Mouse (Mus musculus): Measurements from ENCODE around the gene Acmsd. TPM values are rescaled to one million over a fixed set of nuclear protein-coding genes. Genes with fewer than 3 reads are reported as not detected.

Gene Acmsd
- polyA plus RNA-seq, 1 experiment from 2014 or later = 0.16 TPM

- H3K4me1 ChIP-seq = peaks cover 35% of the 10 kb centered on the region
- ATAC-seq (ENCODE audit: borderline replicate concordance, extremely low read depth, low FRiP score, low TSS enrichment) = no peak
- peaks cover 3% of the 10 kb centered on the region; the same call in 1 of the 2 replicates for H3K36me3 ChIP-seq
- H3K4me3 ChIP-seq = no peak overlapping the region
- H3K9me3 ChIP-seq = no peaks in the 10 kb centered on the region
- no peaks in the 10 kb centered on the region for H3K27me3 ChIP-seq
- WGBS = 89% methylated on average over 3 of the region's 3 CpGs
- no peak overlapping the region for H3K9ac ChIP-seq
- no peak overlapping the region for H3K27ac ChIP-seq
- no peak overlapping the region for H3K4me2 ChIP-seq
Observed at GRCm38 (mm10) chr1:127778611-127779010, 49.4 kb downstream of the Acmsd start.

GRCm38 (mm10) chr1:127780142-127780541 lies 50.9 kb downstream of the Acmsd start:
- ATAC-seq (ENCODE audit: borderline replicate concordance, extremely low read depth, low FRiP score, low TSS enrichment) = no peak
- no peak overlapping the region for H3K27ac ChIP-seq
- no peak overlapping the region for H3K4me2 ChIP-seq
- H3K4me1 ChIP-seq = peaks cover 35% of the 10 kb centered on the region
- no peak overlapping the region for H3K4me3 ChIP-seq
- H3K9me3 ChIP-seq = no peaks in the 10 kb centered on the region
- H3K36me3 ChIP-seq = peaks cover 3% of the 10 kb centered on the region; the same call in 1 of the 2 replicates
- H3K27me3 ChIP-seq = no peaks in the 10 kb centered on the region
- 34% methylated on average over 3 of the region's 3 CpGs for WGBS
- H3K9ac ChIP-seq = no peak overlapping the region

- no peak overlapping the region for H3K4me2 ChIP-seq
- no peaks in the 10 kb centered on the region for H3K27me3 ChIP-seq
- no peak overlapping the region for H3K9ac ChIP-seq
- 75% methylated on average over 2 of the region's 2 CpGs for WGBS
- peaks cover 35% of the 10 kb centered on the region for H3K4me1 ChIP-seq
- no peaks in the 10 kb centered on the region for H3K9me3 ChIP-seq
- ATAC-seq (ENCODE audit: borderline replicate concordance, extremely low read depth, low FRiP score, low TSS enrichment) = no peak
- H3K27ac ChIP-seq = no peak overlapping the region
- no peak overlapping the region for H3K4me3 ChIP-seq
- peaks cover 3% of the 10 kb centered on the region; the same call in 1 of the 2 replicates for H3K36me3 ChIP-seq
Observed at GRCm38 (mm10) chr1:127780849-127781248, 51.6 kb downstream of the Acmsd start.

- Histone ChIP-seq H3K4me2 (no peak overlapping the region), H3K27ac (no peak overlapping the region), H3K4me3 (no peak overlapping the region), H3K36me3 (no peaks in the 10 kb centered on the region), H3K27me3 (no peaks in the 10 kb centered on the region), H3K9ac (no peak overlapping the region), H3K4me1 (peaks cover 14% of the 10 kb centered on the region; the same call in 1 of the 2 replicates), H3K9me3 (no peaks in the 10 kb centered on the region)
- no peak for ATAC-seq (ENCODE audit: borderline replicate concordance, extremely low read depth, low FRiP score, low TSS enrichment)
Observed at GRCm38 (mm10) chr1:127783862-127784261, 54.6 kb downstream of the Acmsd start.

GRCm38 (mm10) chr1:127785882-127786281 lies 56.7 kb downstream of the Acmsd start:
- H3K4me3 ChIP-seq = no peak overlapping the region
- H3K4me2 ChIP-seq = no peak overlapping the region
- H3K27ac ChIP-seq = no peak overlapping the region
- no peak for ATAC-seq (ENCODE audit: borderline replicate concordance, extremely low read depth, low FRiP score, low TSS enrichment)
- H3K9me3 ChIP-seq = no peaks in the 10 kb centered on the region
- no peak overlapping the region for H3K9ac ChIP-seq
- H3K27me3 ChIP-seq = no peaks in the 10 kb centered on the region
- H3K4me1 ChIP-seq = peaks cover 11% of the 10 kb centered on the region; the same call in 1 of the 2 replicates
- no peaks in the 10 kb centered on the region for H3K36me3 ChIP-seq
- 60% methylated on average over 1 of the region's 1 CpGs for WGBS

GRCm38 (mm10) chr1:127788943-127789342 lies 59.7 kb downstream of the Acmsd start:
- Histone ChIP-seq H3K9me3 (no peaks in the 10 kb centered on the region), H3K36me3 (no peaks in the 10 kb centered on the region; the same call in 1 of the 2 replicates), H3K4me2 (no peak overlapping the region), H3K4me1 (peaks cover 3% of the 10 kb centered on the region; the same call in 1 of the 2 replicates), H3K27ac (no peak overlapping the region), H3K4me3 (no peak overlapping the region), H3K9ac (no peak overlapping the region), H3K27me3 (no peaks in the 10 kb centered on the region)
- 82% methylated on average over 6 of the region's 6 CpGs for WGBS
- ATAC-seq (ENCODE audit: borderline replicate concordance, extremely low read depth, low FRiP score, low TSS enrichment) = no peak

- 82% methylated on average over 1 of the region's 1 CpGs for WGBS
- Histone ChIP-seq H3K27ac (no peak overlapping the region), H3K27me3 (no peaks in the 10 kb centered on the region), H3K36me3 (peaks cover 7% of the 10 kb centered on the region; the same call in 1 of the 2 replicates), H3K9me3 (no peaks in the 10 kb centered on the region), H3K9ac (no peak overlapping the region), H3K4me2 (no peak overlapping the region), H3K4me1 (0 out of 2 replicates have a peak, but pooled peaks cover 3% of the 10 kb centered on the region), H3K4me3 (no peak overlapping the region)
- ATAC-seq (ENCODE audit: borderline replicate concordance, extremely low read depth, low FRiP score, low TSS enrichment) = no peak
Observed at GRCm38 (mm10) chr1:127793459-127793858, 64.2 kb downstream of the Acmsd start.

- no peak overlapping the region for H3K27ac ChIP-seq
- H3K36me3 ChIP-seq = peaks cover 16% of the 10 kb centered on the region
- WGBS = 89% methylated on average over 6 of the region's 6 CpGs
Observed at GRCm38 (mm10) chr1:127795087-127795769, 66.0 kb downstream of the Acmsd start.

GRCm38 (mm10) chr1:127796341-127796740 lies 67.1 kb downstream of the Acmsd start:
- H3K4me1 ChIP-seq = 0 out of 2 replicates have a peak, but pooled peaks cover 3% of the 10 kb centered on the region
- H3K27me3 ChIP-seq = no peaks in the 10 kb centered on the region
- no peak overlapping the region for H3K27ac ChIP-seq
- no peaks in the 10 kb centered on the region for H3K9me3 ChIP-seq
- H3K4me2 ChIP-seq = no peak overlapping the region
- 56% methylated on average over 4 of the region's 4 CpGs for WGBS
- H3K4me3 ChIP-seq = no peak overlapping the region
- ATAC-seq (ENCODE audit: borderline replicate concordance, extremely low read depth, low FRiP score, low TSS enrichment) = no peak
- no peak overlapping the region for H3K9ac ChIP-seq
- peaks cover 18% of the 10 kb centered on the region for H3K36me3 ChIP-seq

More at GRCm38 (mm10) chr1:127795087-127795769, 66.0 kb downstream of the Acmsd start:
- Histone ChIP-seq H3K4me1 (0 out of 2 replicates have a peak, but pooled peaks cover 3% of the 10 kb centered on the region), H3K4me3 (no peak overlapping the region), H3K9ac (no peak overlapping the region), H3K9me3 (no peaks in the 10 kb centered on the region), H3K4me2 (no peak overlapping the region), H3K27me3 (no peaks in the 10 kb centered on the region)
- ATAC-seq (ENCODE audit: borderline replicate concordance, extremely low read depth, low FRiP score, low TSS enrichment) = no peak

- 73% methylated on average over 1 of the region's 1 CpGs for whole genome bisulfite sequencing
- no peak overlapping the region for H3K27ac ChIP-seq
- H3K36me3 ChIP-seq = peaks cover 21% of the 10 kb centered on the region
Observed at GRCm38 (mm10) chr1:127796752-127797151, 67.5 kb downstream of the Acmsd start.

GRCm38 (mm10) chr1:127802916-127803315 lies 73.7 kb downstream of the Acmsd start:
- Histone ChIP-seq H3K4me2 (no peak overlapping the region), H3K9me3 (no peaks in the 10 kb centered on the region), H3K36me3 (peaks cover 49% of the 10 kb centered on the region), H3K27me3 (no peaks in the 10 kb centered on the region), H3K4me1 (no peaks in the 10 kb centered on the region), H3K27ac (no peak overlapping the region), H3K4me3 (no peak overlapping the region), H3K9ac (no peak overlapping the region)
- ATAC-seq (ENCODE audit: borderline replicate concordance, extremely low read depth, low FRiP score, low TSS enrichment) = no peak
- WGBS = 67% methylated on average over 8 of the region's 8 CpGs

More at GRCm38 (mm10) chr1:127796752-127797151, 67.5 kb downstream of the Acmsd start:
- no peak overlapping the region for H3K4me3 ChIP-seq
- H3K27me3 ChIP-seq = no peaks in the 10 kb centered on the region
- no peak overlapping the region for H3K9ac ChIP-seq
- 0 out of 2 replicates have a peak, but pooled peaks cover 3% of the 10 kb centered on the region for H3K4me1 ChIP-seq
- H3K4me2 ChIP-seq = no peak overlapping the region
- ATAC-seq (ENCODE audit: borderline replicate concordance, extremely low read depth, low FRiP score, low TSS enrichment) = no peak
- no peaks in the 10 kb centered on the region for H3K9me3 ChIP-seq

GRCm38 (mm10) chr1:127808671-127809070 lies 79.5 kb downstream of the Acmsd start:
- no peak for ATAC-seq (ENCODE audit: borderline replicate concordance, extremely low read depth, low FRiP score, low TSS enrichment)
- H3K4me2 ChIP-seq = no peak overlapping the region
- 92% methylated on average over 7 of the region's 7 CpGs for WGBS
- no peaks in the 10 kb centered on the region for H3K9me3 ChIP-seq
- no peak overlapping the region for H3K4me3 ChIP-seq
- no peaks in the 10 kb centered on the region for H3K27me3 ChIP-seq
- H3K27ac ChIP-seq = no peak overlapping the region
- no peaks in the 10 kb centered on the region for H3K4me1 ChIP-seq
- peaks cover 15% of the 10 kb centered on the region for H3K36me3 ChIP-seq
- H3K9ac ChIP-seq = no peak overlapping the region
